Mouse (Mus musculus) layer of hippocampus, adult 18-20 months (tissue): Measurements from ENCODE around the gene Col4a2. TPM values are rescaled to one million over a fixed set of nuclear protein-coding genes. Genes with fewer than 3 reads are reported as not detected.

Source experiments
- DNase-seq, 2 experiments: peaks; one replicate each; pipeline ENCODE4 v3.0.0; 2022; ENCODE audit warnings: low spot score in 2 of 2
- total RNA-seq, 2 experiments: library from RNA; stranded (reverse); gene quantifications; 2 replicates each; pipeline ENCODE4 v1.2.3; 2021

Gene Col4a2
- total RNA-seq, 2 experiments from 2014 or later, result 39.6 to 42.9 TPM

- DNase-seq, result peak; percentile 76 to 82
These were observed 69.6 kb downstream of the Col4a2 start for GRCm38 (mm10) chr8:11382059-11382810.

DNA sequence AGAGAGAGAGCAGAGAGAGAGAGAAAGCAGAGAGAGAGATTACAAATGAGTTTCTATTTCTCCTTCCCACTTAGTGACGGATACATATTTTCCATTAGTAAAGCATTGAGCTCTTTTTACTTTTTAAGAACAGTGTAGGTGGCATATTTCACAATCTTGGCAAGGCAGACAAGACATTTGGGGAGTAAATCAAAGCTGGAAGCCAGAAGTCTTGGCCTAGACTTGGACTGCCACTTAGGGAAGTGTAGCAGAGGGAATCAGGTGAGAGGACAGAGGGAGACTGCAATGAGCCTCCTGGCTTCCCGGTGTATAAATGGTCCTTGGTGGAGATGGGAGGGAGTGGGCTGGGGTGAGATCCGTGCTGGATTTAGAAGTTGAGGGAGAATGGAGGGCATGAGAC lies 70.3 kb downstream of the Col4a2 start:
- peak in 1 of 2 experiments; percentile 61 for DNase-seq

DNA sequence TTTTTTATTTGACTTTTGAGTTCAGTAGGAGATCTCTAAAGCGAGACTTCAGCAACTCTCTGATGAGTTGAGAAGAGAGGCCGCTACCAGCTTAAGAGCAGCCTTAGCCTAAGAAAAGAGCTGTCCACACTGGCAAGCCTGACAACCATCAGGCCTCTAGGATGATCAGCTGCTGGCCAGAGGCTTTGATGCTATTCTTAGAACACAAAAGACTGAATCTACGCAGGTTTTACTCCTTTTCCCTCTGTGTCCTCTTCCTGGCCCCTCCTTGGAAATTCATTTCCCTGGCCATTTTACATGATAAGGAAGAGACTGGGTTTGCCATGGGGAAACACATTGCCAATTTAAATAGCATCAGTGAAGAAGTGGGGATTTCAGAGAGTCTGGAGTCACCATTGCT lies 70.8 kb downstream of the Col4a2 start:
- no peak for DNase-seq

- DNase-seq, result no peak
These were observed 72.2 kb downstream of the Col4a2 start for GRCm38 (mm10) chr8:11384841-11385240.

DNA sequence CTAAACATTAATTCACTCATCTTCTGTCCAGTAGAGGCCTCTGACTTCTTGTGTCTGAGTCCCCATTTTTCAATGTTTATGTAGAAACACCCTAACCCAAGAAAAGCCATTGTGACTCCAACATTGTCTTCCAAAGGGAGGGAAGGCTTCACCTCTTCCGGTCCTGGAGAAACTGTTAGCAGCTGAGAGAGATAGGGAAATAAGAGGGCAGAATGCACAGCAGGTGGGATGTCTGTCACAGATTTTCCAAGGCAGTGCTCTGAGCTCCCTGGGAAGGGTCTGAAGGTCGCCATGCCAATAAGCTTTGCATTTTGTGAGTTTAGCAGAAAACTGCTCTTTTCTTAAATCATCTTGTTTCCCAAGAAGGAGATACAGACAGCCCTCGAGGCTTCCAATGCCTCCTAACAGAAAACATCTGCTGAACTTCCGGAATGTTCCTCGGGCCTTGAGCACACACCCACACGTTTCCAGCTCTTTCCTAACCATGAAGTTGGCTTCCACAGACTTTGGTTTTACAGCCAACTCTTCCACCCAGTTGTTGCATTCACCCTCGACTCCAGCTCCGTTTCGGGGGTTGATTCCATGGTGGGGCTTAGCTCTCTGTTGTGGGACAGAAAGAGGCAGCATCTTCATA lies 72.8 kb downstream of the Col4a2 start:
- no peak for DNase-seq

DNA sequence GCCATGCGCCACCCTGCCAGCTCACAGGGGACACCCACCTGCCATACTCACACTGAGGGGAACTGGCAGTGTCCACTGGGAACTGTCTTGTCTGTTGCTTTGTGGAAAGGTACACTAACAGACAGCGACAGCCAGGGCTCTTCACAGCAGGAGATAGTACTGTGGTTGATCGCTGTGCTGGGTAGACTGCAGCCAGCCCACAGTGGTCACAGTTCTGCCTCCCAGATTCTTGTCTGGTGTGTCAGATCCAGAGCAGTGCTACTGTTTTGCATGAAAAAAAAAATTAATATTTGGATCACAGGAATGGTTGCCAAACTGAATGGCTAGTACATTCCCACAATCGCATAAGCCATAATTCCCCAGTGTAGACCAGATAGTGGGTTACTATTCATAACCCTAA lies 74.7 kb downstream of the Col4a2 start:
- no peak for DNase-seq

DNA sequence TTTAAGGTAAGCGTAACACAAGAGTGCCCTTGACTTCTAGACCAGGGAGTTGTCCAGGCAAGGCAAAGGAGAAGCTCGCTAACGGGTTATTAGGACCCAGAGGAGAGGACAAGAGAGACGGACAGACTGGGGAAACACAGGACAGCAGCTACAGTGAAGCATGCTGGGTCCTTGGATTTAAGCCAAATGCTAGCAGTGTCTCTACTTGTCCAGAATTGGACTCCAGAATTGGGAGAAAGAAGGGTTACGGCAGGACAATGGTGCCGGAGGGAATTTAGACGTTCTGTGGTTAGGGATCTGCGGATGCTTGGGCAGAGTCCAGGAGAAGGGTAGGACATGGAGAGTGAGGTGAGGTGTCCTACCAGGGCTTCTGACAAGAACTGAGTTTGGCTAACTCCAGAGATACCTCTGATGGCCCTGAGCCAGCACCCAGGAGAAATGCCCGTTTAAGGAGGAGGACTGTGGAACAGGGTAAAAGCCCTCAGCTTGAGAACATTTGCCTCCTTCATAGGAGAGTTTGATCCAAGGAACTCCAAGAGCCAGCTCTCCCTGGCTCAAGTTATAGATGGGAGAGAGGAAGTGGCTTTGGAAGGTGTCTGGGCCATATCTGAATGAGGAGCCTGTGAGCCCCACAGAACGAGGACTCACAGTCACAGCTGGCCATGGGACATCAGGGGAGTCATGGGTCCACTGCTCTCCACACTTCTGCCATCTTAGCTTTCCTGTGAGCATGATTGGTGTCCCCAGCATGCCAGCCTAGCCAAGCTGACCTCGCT lies 76.9 kb downstream of the Col4a2 start:
- no peak for DNase-seq

DNA sequence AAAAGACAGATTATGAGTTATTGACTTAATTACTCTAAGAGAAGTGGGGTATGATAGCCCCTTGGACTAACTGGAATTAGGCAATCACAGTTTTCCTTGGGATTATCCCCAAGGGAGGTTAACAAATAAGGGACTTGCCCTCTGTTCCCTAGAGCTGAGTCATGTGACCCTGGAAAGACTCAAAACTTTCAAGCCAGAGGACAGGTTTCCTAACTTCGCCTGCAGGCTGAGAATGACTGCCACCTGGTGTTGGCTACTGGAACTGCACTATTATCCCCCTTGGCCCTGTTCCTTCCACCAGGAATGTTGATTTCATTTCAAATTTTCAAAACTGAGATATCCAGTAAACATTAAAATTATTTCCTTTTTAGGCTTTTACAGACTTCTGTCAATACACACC lies 80.1 kb downstream of the Col4a2 start:
- DNase-seq, result peak in 1 of 2 experiments; percentile 74

DNA sequence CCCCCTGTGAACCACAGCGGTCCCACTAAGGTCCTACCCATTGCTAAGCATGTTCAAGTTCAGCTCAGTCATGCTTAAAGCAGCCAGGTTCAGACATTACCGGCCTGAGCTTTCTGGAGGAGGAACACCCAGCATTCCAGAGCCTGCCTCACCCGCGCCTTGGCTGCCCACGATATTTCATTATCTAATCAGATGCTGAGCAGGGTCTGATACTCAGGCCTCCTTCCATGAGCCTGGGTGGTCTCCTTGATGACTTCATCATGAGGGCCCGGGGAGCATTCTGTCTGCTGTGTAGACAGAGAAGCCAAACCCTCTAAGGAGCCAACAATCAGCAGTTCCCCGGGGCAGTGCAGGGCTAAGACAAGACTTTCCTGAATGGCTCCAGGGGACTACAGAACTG lies 80.6 kb downstream of the Col4a2 start:
- DNase-seq, result no peak

DNA sequence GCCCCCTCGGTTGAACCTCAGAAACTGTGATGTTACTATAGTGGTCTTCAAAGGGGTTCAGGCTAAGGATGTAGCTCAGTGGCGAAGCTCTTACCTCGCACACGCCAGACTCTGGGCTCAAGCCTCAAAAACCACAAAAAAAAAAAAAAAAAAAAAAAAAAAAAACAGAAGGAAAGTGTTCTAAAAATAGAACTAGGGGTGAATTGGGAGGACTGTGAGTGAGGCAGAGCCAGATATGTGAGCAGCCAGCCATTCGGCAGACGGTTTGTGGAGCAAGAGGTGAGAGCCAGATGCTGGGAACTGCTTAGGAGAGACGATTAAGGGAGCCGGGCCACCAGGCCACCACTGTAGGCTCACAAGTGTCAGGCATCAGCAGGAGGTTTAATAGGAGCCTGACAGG lies 81.0 kb downstream of the Col4a2 start:
- no peak for DNase-seq

DNA sequence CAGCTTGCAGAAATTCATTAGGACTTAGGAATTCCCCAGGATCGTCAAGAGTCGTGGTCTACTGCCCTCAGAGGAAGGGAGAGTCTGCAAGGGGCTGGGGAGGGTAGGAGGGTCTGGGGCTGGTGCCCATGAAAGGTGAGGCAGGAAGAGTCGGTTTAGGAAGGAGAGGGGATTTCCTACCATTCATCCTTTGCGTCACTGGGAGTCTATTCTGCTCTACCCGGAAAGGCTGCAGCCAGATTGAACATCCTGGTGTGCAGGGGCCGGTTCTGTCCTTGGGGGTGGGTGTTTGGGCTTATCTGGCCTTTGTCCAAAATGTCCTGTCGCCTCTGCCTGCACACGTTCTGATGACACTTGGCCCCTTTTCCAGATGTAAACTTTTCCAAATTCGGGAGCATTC lies 82.2 kb downstream of the Col4a2 start:
- DNase-seq, result no peak

DNA sequence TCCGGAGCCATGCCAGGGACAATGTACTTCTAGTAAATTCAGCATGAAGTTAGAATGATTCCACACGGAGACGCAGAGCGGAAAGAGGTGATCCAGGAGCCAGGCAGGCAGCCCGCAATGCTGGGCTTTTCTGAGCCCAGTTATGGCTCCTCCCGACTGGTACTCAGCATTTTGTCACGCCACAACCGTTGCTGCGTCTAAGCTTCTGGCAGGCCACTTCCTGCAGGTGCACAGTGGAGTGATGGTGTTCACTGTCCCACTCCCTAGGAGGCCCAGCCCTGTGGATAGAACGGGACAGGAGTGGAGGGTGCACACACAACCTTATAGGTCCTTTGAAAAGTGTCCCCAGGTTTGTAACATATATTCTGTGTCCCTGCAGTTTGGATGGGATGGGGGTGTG lies 83.0 kb downstream of the Col4a2 start:
- DNase-seq, result no peak

DNA sequence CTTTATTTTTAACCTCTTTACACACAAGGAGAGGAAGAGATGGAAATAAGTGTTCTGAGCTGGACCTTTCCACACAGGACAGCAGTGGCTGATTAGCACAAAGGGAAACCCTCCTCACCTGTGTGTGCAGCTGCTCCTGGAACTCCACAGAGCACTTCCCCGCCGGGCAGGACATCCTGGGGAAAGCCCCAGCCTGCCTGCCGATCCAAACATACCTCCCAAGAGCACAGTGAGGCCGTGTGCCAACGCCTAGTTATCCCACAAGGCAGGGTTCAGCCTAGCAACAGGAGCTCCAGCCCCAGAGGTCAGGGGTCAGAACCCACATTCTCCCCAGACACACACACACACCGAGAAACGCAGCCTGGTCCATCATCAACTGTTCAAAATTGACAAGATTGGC lies 83.5 kb downstream of the Col4a2 start:
- DNase-seq, result no peak

DNA sequence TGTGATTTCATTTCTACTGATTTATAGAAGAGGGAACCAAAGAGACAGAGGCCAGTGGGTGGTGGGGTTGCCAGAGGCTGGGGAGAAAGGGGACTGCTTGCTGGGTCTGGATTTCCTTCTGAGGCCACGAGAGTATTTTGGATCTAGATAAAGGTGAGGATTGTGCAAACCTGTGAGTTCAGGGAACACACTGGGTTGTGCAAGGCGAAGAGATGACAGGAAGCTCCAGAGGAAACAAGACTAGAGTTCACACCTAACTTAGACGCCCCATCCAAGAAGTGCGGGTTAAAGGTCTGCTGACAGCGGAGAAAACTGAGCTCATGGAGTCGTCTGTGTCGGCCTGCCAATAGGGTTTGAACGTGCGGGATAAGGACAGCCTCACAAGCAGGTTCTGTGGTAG lies 84.5 kb downstream of the Col4a2 start:
- DNase-seq, result no peak

GRCm38 (mm10) chr8:11399706-11400105 lies 87.1 kb downstream of the Col4a2 start:
- no peak for DNase-seq

DNA sequence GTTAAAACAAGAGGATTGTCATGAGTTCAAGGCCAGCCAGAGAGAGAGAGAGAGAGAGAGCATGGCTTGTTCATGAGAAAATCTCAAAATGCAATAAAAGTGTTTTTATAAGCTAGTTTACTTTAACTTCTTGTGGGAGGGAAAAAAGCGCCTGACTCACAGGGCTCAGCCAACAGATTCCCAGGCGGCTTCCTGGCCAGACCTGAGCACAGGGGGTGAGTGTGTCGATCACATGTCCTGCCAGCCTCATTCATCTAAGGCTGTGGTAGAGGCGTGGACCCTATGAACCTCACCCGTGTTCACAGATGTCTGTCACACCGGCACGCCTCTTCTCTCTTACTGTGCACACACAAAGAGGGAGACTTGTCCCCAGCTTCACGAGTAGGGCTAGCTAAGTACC lies 87.6 kb downstream of the Col4a2 start:
- DNase-seq, result no peak

- DNase-seq, result no peak
These were observed 88.6 kb downstream of the Col4a2 start for GRCm38 (mm10) chr8:11401183-11401582.

GRCm38 (mm10) chr8:11402220-11402619 lies 89.6 kb downstream of the Col4a2 start:
- DNase-seq, result no peak

- DNase-seq, result peak in 1 of 2 experiments; percentile 46
These were observed 91.2 kb downstream of the Col4a2 start for GRCm38 (mm10) chr8:11403813-11404212.

DNA sequence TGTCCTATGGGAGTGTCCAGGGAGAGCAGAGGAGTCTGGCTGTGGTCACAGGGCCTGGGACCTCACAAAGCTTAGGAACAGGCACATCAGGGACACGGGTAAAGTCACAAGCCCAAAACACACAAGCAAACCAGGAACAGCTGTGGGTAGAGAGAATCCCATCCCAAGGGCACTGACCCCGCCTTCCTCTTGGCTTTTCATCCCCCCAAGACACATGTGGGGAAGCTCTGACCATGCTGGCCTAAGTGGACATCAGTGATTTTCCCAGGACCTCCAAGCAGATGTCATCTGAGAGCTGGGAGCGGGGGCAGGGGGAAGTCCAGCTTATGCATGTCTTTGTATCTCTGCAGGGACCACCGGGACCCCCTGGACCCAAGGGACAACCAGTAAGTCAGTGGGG lies 92.0 kb downstream of the Col4a2 start:
- no peak for DNase-seq

GRCm38 (mm10) chr8:11405722-11406481 lies 93.3 kb downstream of the Col4a2 start:
- peak; percentile 46 to 54 for DNase-seq
